Mouse (Mus musculus): ENCODE results near the gene Ppat.
A peak's percentile ranks its signal among the peaks of the same experiment; 100 is the strongest.
"Not testable (repeated sequence)": the region's sequence is repeated elsewhere in the genome, so short reads cannot be mapped to it uniquely, and the experiment has no call there.

Gene Ppat

GRCm38 (mm10) chr5:76951106-76952027 is at the start of gene Ppat, which contains the start of gene Paics:
Ppat (minus strand) TSS chr5:76951578.
Paics (plus strand) TSS chr5:76951307.
- DNase-seq (ENCODE audit: low read depth, low spot score), result peak; percentile 99

DNA sequence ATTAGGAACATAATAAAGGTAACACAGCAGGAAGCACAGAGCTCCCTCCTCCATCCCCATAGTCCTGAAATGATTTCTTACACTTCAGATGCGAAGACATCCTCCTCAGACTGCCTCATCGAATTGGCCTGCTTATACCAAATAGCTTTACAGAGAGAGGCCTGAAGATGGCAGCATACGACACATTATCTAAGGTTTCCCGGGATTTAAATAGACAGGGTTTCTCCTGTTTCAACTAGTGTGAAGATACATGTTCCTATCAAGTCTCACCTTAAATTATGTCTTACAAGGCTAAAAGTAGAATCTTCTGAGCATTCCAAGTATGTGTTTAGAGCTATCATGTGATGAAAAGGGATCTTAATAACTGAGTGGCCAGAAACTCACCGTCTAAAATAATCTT is 47.0 kb upstream of the Ppat start:
- DNase-seq (ENCODE audit: low read depth, low spot score), result peak; percentile 84

GRCm38 (mm10) chr5:76993174-76993814 is 41.9 kb upstream of the Ppat start:
- no peak for DNase-seq (ENCODE audit: low read depth, low spot score)

- peak; percentile 8 for DNase-seq (ENCODE audit: low read depth, low spot score)
Observed at GRCm38 (mm10) chr5:76990789-76991188, 39.4 kb upstream of the Ppat start.

- DNase-seq (ENCODE audit: low read depth, low spot score), result no peak
Observed at GRCm38 (mm10) chr5:76984015-76984414, 32.6 kb upstream of the Ppat start.

- DNase-seq (ENCODE audit: low read depth, low spot score), result no peak
Observed at GRCm38 (mm10) chr5:76975736-76976135, 24.4 kb upstream of the Ppat start.

DNA sequence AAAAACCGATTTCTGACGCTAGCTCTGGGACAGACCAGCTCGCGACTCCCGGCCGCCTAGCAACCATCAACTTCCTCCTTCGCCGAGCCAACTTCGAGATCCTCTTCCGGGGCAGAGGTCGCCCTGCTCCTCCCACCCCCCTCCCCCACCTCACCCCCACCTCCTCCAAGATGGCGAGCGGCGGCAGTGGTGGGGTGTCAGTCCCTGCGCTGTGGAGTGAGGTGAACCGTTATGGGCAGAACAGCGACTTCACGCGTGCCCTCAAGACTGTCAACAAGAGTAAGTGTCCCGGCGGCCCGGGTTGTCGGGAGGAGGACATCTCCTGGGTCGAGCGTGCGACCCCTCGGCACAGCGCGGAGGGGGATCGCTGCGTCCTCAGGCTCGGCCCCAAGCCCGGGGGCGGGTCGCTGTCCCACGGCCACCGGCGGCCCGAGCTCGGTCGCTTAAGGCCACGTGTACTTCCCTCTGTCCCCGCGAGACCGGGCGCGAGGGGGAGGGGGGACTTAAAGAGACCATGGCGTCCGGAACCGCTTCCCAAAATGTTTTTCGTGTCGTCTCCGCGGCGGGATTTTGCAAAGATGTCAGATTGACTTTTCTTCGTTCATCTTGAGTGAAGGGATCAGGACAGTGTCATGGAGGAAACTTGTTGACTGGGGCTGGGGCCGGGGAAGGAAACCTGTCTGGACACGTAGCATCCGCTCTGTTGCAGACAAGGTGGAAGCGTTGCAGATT is 23.3 kb upstream of the Ppat start, which contains the start of gene Srp72:
Srp72 (plus strand) TSS at position 130 of the 732 bp plus-strand sequence.
- DNase-seq (ENCODE audit: low read depth, low spot score), result peak; percentile 93

GRCm38 (mm10) chr5:76974207-76974553 is 22.8 kb upstream of the Ppat start:
- DNase-seq (ENCODE audit: low read depth, low spot score), result no peak

DNA sequence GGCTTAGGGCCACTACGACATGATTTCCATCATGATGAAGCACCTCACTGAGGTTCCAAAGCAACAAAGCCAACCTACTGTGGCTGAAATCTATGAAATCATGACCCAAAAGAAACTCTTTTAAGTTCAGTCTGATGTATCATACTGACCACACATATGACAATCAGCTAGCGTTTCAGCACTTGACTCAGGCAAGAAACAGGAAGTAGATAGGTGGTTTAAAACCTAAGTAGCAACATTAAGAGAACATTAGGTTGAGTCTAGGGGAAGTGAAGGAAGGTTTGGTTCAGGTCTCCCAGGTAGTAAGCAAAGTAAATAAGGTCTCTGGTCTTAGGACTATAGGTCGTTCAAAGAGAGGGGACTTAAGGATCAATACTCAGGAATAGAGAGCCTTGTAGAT is 22.1 kb upstream of the Ppat start:
- no peak for DNase-seq (ENCODE audit: low read depth, low spot score)

DNA sequence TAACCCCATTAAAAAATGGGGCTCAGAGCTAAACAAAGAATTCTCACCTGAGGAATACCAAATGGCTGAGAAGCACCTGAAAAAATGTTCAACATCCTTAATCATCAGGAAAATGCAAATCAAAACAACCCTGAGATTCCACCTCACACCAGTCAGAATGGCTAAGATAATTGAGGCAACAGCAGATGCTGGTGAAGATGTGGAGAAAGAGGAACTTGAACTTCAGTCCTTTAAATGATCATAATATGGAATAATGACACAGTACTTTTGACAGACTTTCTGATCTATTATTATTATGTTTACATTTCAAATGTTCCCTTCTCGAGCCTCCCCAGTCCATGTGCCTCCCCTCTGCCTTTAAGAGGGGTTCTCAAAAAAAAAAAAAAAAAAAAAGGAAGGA is 19.7 kb upstream of the Ppat start:
- DNase-seq (ENCODE audit: low read depth, low spot score), result not testable (repeated sequence)

- no peak for DNase-seq (ENCODE audit: low read depth, low spot score)
Observed at GRCm38 (mm10) chr5:76969250-76969649, 17.9 kb upstream of the Ppat start.

DNA sequence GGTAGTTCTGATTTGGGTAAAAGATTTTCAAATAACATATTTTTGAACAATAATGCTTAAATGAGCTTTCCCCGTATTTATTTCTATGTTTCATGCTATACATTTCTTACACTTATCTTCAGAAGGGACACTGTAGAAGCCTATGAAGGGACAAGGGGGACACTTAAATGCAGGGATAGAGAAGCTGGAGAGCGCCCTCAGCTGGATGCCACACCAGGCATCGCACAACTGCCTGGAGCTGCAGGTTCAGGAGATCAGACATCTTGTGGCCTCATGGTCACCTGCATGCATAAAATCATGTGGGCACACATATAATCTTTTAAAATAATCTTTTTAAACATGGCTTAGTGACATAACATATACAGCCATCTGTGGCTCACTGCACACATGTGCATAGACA is 13.3 kb upstream of the Ppat start:
- DNase-seq (ENCODE audit: low read depth, low spot score), result no peak

- DNase-seq (ENCODE audit: low read depth, low spot score), result no peak
Observed at GRCm38 (mm10) chr5:76962545-76962944, 11.2 kb upstream of the Ppat start.

DNA sequence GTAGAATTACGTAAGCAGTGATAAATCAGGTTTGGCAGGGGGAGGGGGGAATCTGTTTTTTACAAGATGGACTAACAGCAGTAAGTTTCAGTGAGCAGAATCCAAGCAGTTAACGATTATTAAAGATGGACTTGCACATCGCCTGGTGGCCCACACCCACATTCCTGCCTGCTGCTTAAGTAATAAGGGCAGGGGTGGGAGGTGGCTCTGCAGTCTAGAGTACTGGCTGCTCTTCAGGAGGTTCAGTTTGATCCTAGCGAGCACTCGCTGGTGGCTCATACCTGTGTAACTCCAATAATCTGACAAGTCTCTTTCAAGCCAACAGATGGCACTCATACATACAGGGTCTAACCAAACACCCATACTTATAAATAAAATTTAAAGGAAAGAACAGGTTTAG is 8.2 kb upstream of the Ppat start:
- no peak for DNase-seq (ENCODE audit: low read depth, low spot score)

DNA sequence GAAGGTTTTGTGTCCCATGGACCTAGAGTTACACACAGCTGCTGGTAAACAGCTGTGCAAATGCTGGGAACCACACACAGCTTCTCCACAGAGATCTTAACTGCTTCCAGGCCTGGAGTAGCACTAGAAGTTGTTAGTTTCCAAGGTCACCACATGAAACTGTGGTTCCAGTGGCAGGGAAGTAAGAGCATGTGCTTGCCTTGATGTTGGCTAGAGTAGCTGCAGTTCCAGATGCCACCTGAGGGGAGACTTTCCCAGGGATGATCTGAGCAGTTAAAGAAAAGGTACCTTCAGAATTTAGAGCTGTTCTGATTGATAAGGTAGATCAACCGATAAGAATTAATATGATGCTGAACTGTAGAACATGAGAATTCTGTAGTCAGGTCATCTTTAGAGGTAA is 6.6 kb upstream of the Ppat start:
- DNase-seq (ENCODE audit: low read depth, low spot score), result no peak

DNA sequence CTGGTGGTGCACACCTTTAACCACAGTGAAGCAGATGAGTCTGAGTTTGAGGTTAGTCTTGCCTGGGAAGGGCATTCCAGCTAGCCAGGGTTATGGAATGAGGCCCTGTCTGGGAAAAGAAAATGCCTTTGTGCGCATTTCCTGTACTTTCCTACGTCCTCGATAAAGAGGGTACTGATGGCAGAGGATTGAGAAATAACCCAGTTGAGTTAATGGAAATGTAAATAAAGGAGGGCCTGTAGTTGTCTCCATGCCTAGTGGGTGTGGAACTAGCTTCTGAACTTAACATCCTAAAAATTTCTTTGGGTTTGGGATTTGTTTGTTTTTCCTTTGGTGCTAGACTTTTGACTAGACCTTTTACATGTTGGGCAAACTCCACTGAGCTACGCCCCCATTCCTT is 4.1 kb upstream of the Ppat start:
- DNase-seq (ENCODE audit: low read depth, low spot score), result no peak

GRCm38 (mm10) chr5:76954271-76954900 is 3.0 kb upstream of the Ppat start:
- DNase-seq (ENCODE audit: low read depth, low spot score), result no peak

GRCm38 (mm10) chr5:76953794-76954193 is 2.4 kb upstream of the Ppat start:
- no peak for DNase-seq (ENCODE audit: low read depth, low spot score)

DNA sequence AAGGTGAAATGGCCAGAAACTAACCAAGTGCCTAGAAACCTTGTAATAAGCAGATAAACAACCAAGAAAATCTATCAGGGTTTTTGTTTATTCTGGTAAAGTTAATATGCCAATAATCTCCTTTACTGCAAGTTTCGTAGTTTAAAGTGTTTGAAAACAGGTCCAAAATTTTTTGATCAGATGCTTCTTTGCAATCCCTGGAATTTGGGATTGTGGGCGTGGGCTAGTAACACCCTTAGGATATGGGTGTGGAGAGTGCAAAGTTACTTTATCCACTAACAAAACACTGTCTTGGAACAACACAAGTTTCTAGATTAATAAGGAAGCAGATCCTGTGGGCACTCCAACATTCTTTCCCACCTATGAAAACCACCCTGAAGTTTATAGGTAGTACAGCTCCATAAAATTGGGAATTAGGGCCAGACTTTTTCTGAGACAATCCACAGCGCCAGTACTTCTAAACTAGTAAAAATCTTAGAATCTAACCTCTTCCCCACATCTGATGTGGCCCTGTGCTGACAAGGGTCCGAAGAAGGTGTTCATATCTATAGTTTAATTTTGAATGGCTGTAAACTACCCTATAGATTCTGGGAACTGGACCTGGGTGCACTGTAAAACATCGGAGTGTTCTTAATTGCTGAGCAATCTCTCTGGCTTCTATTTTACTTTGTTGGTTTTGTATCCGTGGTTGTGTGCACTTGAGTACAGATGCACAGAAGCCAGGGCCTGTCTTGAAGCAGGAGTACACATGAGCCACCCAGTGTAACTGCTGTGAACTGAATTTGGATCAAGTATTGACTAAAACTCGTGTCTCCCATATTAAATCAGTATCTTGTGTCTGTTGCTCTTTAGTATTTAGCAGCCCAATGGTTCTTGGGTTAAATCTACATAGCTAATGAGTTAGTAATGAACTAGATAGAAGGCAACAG is 998 bp upstream of the Ppat start:
- DNase-seq (ENCODE audit: low read depth, low spot score), result no peak

DNA sequence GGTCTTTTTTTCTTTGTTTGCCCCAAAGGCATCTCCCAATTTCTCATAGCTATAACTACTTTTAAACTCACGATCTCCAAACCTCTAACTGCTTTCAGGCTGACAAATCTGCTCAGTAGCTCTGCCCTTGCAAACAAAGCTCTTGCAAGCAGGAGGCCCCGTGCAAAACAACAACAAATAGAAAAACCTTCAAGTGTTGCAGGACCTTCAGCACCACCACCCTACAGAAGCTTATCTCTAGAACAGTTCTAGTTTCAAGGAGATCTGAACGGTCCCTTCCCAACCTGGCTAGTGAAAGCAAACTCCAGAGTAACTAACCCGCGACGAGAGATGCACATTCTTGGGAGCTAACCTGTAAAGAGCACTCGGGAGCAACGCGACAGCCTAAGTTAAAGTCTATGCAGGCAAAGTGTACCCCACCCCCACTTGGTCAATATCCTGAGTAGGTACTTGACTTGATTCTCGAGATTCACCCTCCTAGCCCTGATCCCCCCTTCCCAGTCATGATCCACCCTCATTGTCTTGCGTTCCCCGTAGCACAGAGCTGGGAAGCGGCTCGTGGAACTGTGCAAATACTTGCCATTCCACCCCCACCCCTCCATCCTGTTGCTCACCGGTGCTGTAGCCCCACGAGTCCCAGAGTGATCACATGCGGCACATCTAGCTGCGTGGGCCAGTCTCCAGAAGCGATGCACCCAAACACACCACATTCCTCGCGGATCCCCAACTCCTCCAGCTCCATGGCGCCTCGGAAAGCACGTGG is 854 bp downstream of the Ppat start:
- DNase-seq (ENCODE audit: low read depth, low spot score), result no peak
